7 mouse cellular contexts compared by ENCODE assay signal in the genomic region with DNA sequence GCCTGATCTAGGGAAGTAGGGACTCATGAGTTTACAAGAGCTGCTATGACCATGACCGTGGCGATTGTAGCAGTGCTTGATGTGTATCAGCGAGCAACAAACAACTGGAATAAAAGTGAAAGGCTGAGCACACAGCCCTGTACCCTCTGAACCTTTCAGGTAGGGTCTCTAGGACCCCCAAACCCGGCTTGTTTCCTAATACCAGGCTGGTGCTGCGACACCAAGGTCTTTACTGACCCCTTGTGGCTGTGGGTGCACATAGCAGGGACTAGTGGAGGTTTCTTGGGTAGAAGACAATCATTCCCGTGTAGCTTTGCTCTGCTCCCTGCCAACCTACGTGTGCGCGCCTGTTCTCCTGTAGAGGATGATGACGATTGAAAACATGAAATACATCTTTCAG. TPM values are rescaled to one million over a fixed set of nuclear protein-coding genes. Genes with fewer than 3 reads are reported as not detected.
DNase-seq lines count a peak whose midpoint lies in the region; ATAC-seq and TF ChIP-seq lines count a peak whose summit lies in the region.

No protein-coding gene starts in this region.

- H3K4me1 ChIP-seq in liver, postnatal 0 days (ENCODE audit: insufficient read depth): 0 out of 2 replicates have a peak, but pooled peaks cover 3% of the 10 kb centered on the region

- WGBS in liver, postnatal 0 days (ENCODE audit: insufficient replicate concordance): 27% methylated on average over 10 of the region's 10 CpGs

- peak; percentile 93 for TF ChIP-seq CTCF in liver, postnatal 0 days (IDR thresholded peaks at IDR 0.05; ENCODE audit: low read depth)

- no peak for TF ChIP-seq EP300 in liver, postnatal 0 days (IDR thresholded peaks at IDR 0.05; ENCODE audit: low read depth)

- H3K4me3 ChIP-seq in liver, postnatal 0 days (ENCODE audit: low read depth, low read length): no peak overlapping the region

- no peak overlapping the region for H3K9ac ChIP-seq in liver, postnatal 0 days (replicated peaks)

- H3K36me3 ChIP-seq in liver, postnatal 0 days (replicated peaks; ENCODE audit: insufficient read depth, low read length): no peaks in the 10 kb centered on the region

- ATAC-seq in liver, postnatal 0 days: peak; percentile 31; the same call in 1 of the 2 replicates

- H3K9me3 ChIP-seq in liver, postnatal 0 days (ENCODE audit: low read length): no peaks in the 10 kb centered on the region

- H3K27ac ChIP-seq in liver, postnatal 0 days (ENCODE audit: low read depth): no peak overlapping the region

- DNase-seq in A20 (ENCODE audit: low read depth, low spot score): peak; percentile 64
- peak; percentile 80 for DNase-seq in CD4-positive, CD25-positive, alpha-beta regulatory T cell, adult 2 months (ENCODE audit: low read depth, low spot score)
- peak; percentile 84 for DNase-seq in brain, adult 2 months (ENCODE audit: low read depth, low spot score)
- peak; percentile 28 to 54 for DNase-seq in frontal cortex, postnatal 10 days (ENCODE audit: low spot score in 2 of 2)
- DNase-seq in kidney, postnatal 25 days: peak; percentile 70 to 75
- peak; percentile 68 for DNase-seq in liver, postnatal 0 days
- DNase-seq in right cerebral cortex, postnatal 36 days (ENCODE audit: low spot score in 2 of 2): peak; percentile 37 to 43

- no peaks in the 10 kb centered on the region for H3K27me3 ChIP-seq in liver, postnatal 0 days (ENCODE audit: insufficient read depth, low read length)

- H3K4me2 ChIP-seq in liver, postnatal 0 days (ENCODE audit: low read depth, low read length): no peak overlapping the region

RNA-seq across cellular contexts. Expression of gene Cited4, which starts 15.8 kb away (rescaled TPM):
- polyA plus RNA-seq in liver, postnatal 0 days (2015; fragmentation: Nextera tagmentation; extraction: Ambion mirVana): 21.2 and 22.9 TPM in 2 replicates
